Mouse (Mus musculus) spleen, adult 18-20 months (tissue): ENCODE data around the gene Chek2.
"Not testable (repeated sequence)": the region's sequence is repeated elsewhere in the genome, so short reads cannot be mapped to it uniquely, and the experiment has no call there.

Experiments
- DNase-seq, 2 experiments: peaks; one replicate each; pipeline ENCODE4 v3.0.0; 2022; ENCODE audit warnings: mixed read lengths in 2 of 2

Chek2 gene

DNA sequence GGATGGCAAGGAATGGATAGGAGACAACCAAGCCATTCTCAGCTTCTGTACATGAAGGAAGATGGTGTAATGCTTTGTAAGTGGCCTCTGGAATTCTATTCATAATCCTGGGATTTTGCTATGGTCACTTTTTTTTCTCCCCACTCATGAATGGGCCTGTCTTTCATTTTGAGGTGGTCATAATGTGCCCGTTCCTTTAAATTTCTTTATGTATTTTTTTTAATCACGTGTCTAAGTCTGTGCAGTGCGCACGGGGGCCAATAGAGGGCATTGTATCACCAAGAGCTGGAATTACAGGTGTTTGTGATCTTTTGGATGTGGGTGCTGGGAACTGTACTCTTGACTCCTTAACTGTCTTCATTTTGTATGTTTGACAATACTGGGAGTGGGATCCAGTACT is 686 bp downstream of the Chek2 start:
- DNase-seq: peak; percentile 26 to 65

- no peak for DNase-seq
These were observed 1.5 kb downstream of the Chek2 start for GRCm38 (mm10) chr5:110841046-110841862.

- DNase-seq: no peak
These were observed 13.2 kb downstream of the Chek2 start for GRCm38 (mm10) chr5:110852990-110853389.

DNA sequence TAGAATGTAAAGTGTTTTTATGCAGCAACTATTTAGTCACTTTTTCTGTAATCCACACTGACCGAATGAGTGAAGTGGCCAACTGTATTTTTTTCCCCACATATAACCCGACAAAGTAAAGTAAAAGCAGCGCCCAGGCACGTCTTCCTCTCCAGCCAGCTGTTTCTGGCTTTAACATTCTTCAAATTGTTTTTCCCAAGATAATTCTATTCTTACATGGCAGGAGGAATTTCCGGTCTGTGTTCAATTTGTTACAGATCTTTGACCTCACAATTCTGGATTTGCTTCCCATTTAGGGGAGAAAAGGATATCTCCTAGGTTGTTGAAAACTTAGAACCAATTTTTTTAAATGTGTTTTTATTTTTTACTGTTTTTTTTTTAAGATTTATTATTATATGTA is 17.3 kb downstream of the Chek2 start:
- DNase-seq: no peak

GRCm38 (mm10) chr5:110859013-110859650 is 19.4 kb downstream of the Chek2 start:
- DNase-seq: no peak

GRCm38 (mm10) chr5:110860445-110860844 is 20.7 kb downstream of the Chek2 start:
- DNase-seq: no peak

GRCm38 (mm10) chr5:110868460-110868859 is 28.7 kb downstream of the Chek2 start:
- DNase-seq: no peak

- DNase-seq: no peak
These were observed 29.5 kb downstream of the Chek2 start for GRCm38 (mm10) chr5:110869242-110869669.

DNA sequence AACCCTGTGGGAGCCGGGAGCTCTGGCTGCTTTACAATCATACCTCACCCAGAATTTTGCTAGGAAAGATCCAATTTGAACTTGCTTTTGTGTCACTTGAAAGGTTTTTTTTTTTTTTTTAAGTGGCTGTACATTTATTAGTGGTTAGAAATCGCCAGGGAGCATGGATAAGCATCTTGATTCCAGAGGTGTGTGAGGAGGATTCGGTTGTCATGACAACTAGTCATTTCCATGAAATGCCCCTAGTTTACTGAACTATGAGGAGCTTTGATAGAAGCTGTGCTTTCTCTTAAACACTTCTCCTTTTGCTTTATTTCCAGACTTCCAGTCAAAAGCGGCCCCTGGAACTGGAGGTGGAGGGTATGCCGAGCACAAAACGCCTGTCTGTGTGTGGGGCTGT is 33.4 kb downstream of the Chek2 start:
- DNase-seq: no peak

DNA sequence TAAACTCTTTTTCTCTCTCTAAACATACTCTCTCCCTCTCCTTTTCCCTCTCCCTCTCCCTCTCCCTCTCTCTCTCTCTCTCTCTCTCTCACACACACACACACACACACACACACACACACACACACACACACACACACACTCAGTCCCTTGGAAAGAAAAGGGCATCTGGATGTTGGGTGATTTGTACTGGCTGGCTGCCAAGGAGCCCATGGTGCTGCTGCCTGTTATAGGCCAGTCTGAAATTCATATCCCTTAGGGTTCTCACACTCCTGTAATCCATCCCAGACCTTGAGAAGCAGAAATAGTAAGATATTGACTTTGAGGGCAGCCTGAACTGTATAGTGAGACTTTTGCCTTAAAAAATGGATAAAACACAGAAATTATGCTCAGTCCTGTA is 34.9 kb downstream of the Chek2 start:
- DNase-seq: no peak

DNA sequence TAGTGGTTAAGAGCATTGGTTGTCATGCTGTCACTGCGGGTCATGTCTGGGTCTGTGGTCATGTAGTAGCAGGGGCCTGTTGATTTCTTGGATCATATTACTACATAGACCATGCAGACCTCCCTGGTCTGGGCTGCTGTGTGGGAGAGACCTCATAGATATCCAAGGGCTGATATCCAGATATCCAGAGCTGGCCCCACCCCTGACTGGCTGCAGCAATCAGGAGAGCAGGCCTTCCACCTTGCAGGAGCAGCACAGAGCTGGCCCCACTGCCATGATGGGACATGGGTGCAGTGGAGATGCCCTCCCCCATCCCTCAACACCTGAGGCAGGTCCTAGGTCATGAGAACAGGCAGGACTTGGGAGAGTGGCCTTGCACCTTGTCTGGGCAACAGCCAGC is 35.5 kb downstream of the Chek2 start:
- DNase-seq: no peak

GRCm38 (mm10) chr5:110877666-110878505 is 38.1 kb downstream of the Chek2 start:
- DNase-seq: no peak

DNA sequence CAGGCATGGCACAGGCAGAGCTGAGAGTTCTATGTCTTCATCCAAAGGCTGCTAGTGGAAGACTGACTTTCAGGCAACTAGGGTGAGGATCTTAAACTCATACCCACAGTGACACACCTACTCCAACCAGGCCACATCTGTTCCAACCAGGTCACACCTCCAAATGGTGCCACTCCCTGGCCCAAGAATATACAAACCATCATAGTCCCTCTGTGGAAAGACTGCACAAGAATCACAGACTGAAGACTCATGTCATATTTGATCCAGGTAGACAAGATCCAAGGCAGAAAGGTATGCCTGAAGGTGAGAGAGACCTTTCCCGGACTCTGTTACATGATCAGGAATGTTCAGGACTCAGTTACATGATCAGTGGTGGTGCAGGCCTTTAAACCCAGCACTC is 38.7 kb downstream of the Chek2 start:
- DNase-seq: not testable (repeated sequence)

GRCm38 (mm10) chr5:110879042-110879441 is 39.3 kb downstream of the Chek2 start:
- DNase-seq: no peak

DNA sequence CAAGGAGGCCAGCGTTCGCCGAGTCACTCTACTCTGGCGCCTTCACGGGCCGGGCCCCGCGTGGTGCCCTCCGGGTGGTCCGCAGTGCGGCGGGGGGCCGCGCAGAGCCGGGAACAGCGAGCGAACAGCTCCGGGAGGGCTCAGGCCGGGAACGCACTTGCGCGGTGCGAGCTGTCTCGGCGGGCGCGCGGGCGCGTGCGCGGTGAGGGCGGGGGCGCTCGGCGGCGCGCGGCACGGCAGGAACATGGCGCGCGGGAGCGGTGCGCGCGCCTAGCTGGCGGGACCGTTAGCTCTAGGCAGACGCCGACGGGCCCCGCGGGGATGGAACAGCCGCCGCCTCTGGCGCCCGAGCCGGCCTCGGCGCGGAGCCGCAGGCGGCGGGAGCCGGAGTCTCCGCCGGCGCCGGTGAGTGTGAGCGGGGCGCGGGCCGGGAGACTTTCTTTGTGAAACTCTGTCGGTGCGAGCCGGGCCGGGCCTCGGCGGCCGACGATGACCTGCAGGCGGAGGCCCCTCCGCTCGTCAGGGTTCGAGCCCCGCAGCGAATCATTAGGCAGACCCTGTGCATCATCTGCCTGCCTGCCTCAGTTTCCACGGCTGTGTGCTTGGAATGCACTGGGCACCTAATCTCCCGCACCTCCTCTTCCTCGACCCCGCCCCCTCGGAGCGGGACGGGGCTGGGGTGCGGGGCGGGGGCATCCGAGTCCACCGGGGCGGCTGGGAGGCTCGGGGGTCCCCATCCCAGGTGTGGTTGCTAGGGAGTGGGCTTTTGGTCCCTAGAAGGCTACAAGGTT is 40.0 kb downstream of the Chek2 start, which contains the start of gene Ttc28:
Ttc28 (plus strand) TSS at position 220 of the 791 bp plus-strand sequence.
- peak; percentile 59 to 85 for DNase-seq

DNA sequence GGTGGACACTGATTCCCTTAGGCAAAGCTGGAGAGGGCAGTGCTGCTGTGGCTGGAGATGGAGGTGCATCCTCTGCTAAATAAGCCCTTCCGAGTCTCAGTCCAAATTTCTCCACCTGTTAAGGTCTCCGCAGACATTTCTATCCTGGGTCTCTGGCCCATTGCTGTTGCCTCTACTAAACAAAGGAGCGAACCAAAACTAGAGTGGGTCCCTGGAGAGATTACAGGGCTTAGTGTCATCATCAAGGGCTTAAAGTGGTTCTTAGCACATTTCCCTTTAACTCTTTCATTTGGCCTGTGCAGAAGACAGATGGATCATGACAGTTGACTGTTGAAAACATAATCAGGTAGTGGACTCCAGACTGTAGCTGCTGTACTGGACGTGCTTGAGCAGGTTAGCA is 48.8 kb downstream of the Chek2 start:
- DNase-seq: no peak

GRCm38 (mm10) chr5:110889945-110890344 is 50.2 kb downstream of the Chek2 start:
- DNase-seq: no peak

GRCm38 (mm10) chr5:110890561-110890960 is 50.8 kb downstream of the Chek2 start:
- no peak for DNase-seq

- DNase-seq: no peak
These were observed 57.5 kb downstream of the Chek2 start for GRCm38 (mm10) chr5:110897114-110897788.

GRCm38 (mm10) chr5:110898169-110898568 is 58.4 kb downstream of the Chek2 start:
- DNase-seq: no peak

DNA sequence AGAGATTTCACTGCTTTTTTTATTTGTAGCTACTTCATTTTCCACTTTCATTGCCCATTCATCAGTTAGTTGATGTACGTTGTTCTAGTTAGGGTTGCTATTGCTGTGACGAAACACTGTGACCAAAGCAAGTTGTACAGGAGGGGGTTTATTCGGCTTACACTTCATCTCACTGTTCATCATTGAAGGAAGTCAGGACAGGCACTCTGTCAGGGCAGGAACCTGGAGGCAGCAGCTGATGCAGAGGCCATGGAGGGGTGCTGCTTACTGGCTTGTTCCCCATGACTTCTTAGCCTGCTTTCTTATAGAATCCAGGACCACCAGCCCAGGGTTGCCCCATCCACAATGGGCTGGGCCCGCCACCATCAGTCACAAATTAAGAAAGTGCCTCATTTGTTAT is 59.0 kb downstream of the Chek2 start:
- DNase-seq: no peak

GRCm38 (mm10) chr5:110900331-110900730 is 60.6 kb downstream of the Chek2 start:
- no peak for DNase-seq
